Mouse (Mus musculus): ENCODE results near the gene Lamc1. TPM values are rescaled to one million over a fixed set of nuclear protein-coding genes. Genes with fewer than 3 reads are reported as not detected.
A peak's percentile ranks its signal among the peaks of the same experiment; 100 is the strongest.

Lamc1 gene
- polyA plus RNA-seq, 1 experiment from 2014 or later: 106 TPM

DNA sequence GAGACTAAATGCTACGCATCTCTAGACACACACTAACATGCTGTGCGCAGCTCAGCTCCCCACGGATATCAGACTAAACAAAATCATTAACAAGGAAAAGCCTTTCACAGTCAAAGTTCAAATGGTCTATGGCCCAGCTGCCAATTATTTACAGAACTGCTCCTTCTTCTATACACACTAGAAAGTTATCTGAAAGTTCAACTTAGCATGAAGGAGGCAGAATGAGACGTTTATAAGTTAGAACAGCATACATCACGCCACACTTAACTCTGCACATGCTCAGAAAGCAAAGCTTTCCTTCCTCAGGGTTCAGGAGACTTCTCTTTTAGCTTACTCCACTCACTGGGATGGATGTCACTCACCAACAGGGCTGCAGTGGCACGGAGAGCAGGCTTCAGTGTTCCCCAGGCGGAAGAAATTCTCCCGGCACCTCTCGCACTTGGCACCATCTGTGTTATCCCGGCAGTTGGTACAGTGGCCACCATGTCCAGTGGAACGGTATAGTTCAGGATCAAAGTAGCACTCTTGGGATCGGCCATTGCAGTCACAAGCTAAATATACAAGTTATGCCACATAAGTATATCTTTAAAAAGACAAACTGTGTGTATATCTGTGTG lies 80.9 kb downstream of the Lamc1 start:
- peaks cover 30% of the 10 kb centered on the region; the same call in 1 of the 2 replicates for H3K36me3 ChIP-seq (ENCODE audit: insufficient read depth, low read length)
- ATAC-seq (peak; percentile 78), DNase-seq (ENCODE audit: low spot score) (peak; percentile 73)
- no peaks in the 10 kb centered on the region for H3K27me3 ChIP-seq (replicated peaks; ENCODE audit: insufficient read depth, low read length)
- no peaks in the 10 kb centered on the region for H3K4me1 ChIP-seq (ENCODE audit: insufficient read depth, low read depth, low read length)
- TF ChIP-seq CTCF (IDR thresholded peaks at IDR 0.05) (no peak), EP300 (IDR thresholded peaks at IDR 0.05) (0 out of 2 replicates have a peak, but pooled peaks have one; percentile 7)
- no peaks in the 10 kb centered on the region for H3K9me3 ChIP-seq (ENCODE audit: low read length)
- H3K4me3 ChIP-seq (ENCODE audit: low read depth, low read length): no peak overlapping the region
- H3K9ac ChIP-seq (replicated peaks; ENCODE audit: low read depth): no peak overlapping the region
- WGBS: 62% methylated on average over 12 of the region's 12 CpGs
- peak overlapping the region; percentile 32; the same call in 1 of the 2 replicates for H3K27ac ChIP-seq (ENCODE audit: low read length)
- H3K4me2 ChIP-seq (replicated peaks; ENCODE audit: low read depth, low read length): no peak overlapping the region

DNA sequence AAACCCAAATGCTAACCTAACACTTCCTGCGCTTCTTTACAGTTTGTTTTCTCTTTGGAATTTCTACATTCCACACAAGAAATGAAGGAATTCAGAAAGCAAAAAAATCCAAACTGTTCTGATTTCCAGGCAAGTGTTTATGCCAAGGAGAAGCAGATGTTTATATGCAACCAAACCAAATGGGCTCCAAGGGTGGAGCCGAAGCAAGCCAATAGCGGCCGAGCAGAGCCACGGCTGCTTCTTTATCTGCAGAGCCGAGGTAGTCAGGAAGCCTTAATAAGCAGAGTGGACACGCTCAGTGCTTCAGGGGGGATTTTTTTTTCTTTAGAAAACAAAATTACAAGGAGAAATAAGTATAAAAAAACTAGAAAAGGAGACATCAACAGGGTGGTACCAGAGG lies 91.2 kb downstream of the Lamc1 start:
- peak; percentile 35 for DNase-seq (ENCODE audit: low spot score)
- H3K27ac ChIP-seq (ENCODE audit: low read length): no peak overlapping the region
- TF ChIP-seq EP300 (IDR thresholded peaks at IDR 0.05) (no peak), CTCF (IDR thresholded peaks at IDR 0.05) (no peak)
- WGBS: 46% methylated on average over 7 of the region's 7 CpGs
- H3K4me1 ChIP-seq (ENCODE audit: insufficient read depth, low read depth, low read length): no peaks in the 10 kb centered on the region
- no peak overlapping the region for H3K4me3 ChIP-seq (ENCODE audit: low read depth, low read length)
- H3K4me2 ChIP-seq (replicated peaks; ENCODE audit: low read depth, low read length): no peak overlapping the region
- no peaks in the 10 kb centered on the region for H3K9me3 ChIP-seq (ENCODE audit: low read length)
- no peaks in the 10 kb centered on the region for H3K27me3 ChIP-seq (replicated peaks; ENCODE audit: insufficient read depth, low read length)
- H3K36me3 ChIP-seq (ENCODE audit: insufficient read depth, low read length): peaks cover 58% of the 10 kb centered on the region
- H3K9ac ChIP-seq (replicated peaks; ENCODE audit: low read depth): no peak overlapping the region
- ATAC-seq: peak; percentile 35; the same call in 1 of the 2 replicates

DNA sequence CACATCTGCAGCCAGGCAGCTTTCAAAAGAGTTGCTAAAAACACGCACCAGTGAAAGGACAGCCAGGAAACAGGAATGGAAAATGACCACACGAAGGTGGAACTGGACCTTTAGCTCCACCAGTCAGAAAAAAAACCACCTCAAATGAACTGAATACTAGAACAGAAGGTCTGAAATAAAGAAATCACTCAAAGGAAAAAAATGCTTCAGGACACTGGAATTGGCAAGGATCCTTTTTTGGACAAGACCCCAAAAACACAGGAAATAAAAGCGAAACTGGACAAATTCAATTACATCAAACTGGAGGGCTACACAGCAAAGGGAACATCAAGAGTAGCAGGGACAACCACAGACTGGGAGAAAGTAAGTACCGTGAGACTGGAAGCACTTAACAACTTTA lies 97.0 kb downstream of the Lamc1 start:
- Histone ChIP-seq H3K27ac (ENCODE audit: low read length) (peak overlapping the region; percentile 21; the same call in 1 of the 2 replicates), H3K4me3 (ENCODE audit: low read depth, low read length) (no peak overlapping the region), H3K9ac (replicated peaks; ENCODE audit: low read depth) (no peak overlapping the region), H3K4me1 (ENCODE audit: insufficient read depth, low read depth, low read length) (no peaks in the 10 kb centered on the region), H3K9me3 (ENCODE audit: low read length) (no peaks in the 10 kb centered on the region), H3K36me3 (ENCODE audit: insufficient read depth, low read length) (peaks cover 33% of the 10 kb centered on the region), H3K4me2 (replicated peaks; ENCODE audit: low read depth, low read length) (no peak overlapping the region), H3K27me3 (replicated peaks; ENCODE audit: insufficient read depth, low read length) (no peaks in the 10 kb centered on the region)
- 54% methylated on average over 4 of the region's 4 CpGs for WGBS
- DNase-seq (ENCODE audit: low spot score): peak; percentile 73
- peak; percentile 30; the same call in 1 of the 2 replicates for ATAC-seq
- TF ChIP-seq EP300 (IDR thresholded peaks at IDR 0.05): no peak

DNA sequence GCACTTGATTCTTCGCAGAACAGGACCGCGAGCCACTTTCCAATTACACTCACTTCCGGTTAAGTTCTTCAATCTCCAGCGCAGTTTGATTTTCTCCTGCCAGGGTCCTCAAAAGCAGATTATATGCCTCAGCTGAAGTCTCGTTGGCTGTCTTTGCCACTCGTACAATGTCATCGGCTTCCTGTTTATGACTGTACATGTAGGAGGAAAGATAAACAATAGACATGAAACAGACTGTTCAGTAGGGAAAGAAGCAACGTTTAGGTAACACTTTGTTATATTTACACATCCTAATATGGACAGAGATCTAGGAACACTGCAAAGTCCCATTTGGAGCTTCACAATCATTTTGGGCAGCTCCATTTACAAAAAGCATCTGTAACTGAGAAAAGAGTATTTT lies 100.9 kb downstream of the Lamc1 start:
- WGBS: 46% methylated on average over 9 of the region's 9 CpGs
- Histone ChIP-seq H3K9ac (replicated peaks; ENCODE audit: low read depth) (no peak overlapping the region), H3K4me3 (ENCODE audit: low read depth, low read length) (no peak overlapping the region), H3K9me3 (ENCODE audit: low read length) (no peaks in the 10 kb centered on the region), H3K27ac (ENCODE audit: low read length) (peak overlapping the region; percentile 35; the same call in 1 of the 2 replicates), H3K36me3 (ENCODE audit: insufficient read depth, low read length) (peaks cover 43% of the 10 kb centered on the region), H3K4me1 (ENCODE audit: insufficient read depth, low read depth, low read length) (no peaks in the 10 kb centered on the region), H3K4me2 (replicated peaks; ENCODE audit: low read depth, low read length) (no peak overlapping the region), H3K27me3 (replicated peaks; ENCODE audit: insufficient read depth, low read length) (no peaks in the 10 kb centered on the region)
- TF ChIP-seq CTCF (IDR thresholded peaks at IDR 0.05) (no peak), EP300 (IDR thresholded peaks at IDR 0.05) (peak; percentile 90)
- DNase-seq (ENCODE audit: low spot score): peak; percentile 63
- peak; percentile 66 for ATAC-seq

DNA sequence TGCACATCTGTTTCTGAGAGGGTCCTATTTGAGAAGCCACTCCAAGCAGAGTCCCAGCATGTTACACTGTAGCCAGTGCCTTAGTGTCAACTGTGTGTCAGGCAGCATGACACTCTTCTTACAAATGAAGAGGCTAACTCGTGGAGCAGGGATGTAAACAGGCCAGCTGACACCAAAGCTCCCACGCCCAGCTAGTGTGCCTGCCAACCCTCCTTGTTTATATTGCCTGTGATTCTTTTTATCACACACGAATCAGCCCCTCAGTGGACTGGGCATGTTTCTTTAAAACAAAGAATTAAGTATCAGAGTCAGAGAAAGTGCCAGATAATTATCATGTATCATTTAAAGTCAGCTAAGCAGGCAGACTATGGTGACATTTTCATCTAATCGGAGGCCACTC lies 104.7 kb downstream of the Lamc1 start:
- Histone ChIP-seq H3K4me1 (ENCODE audit: insufficient read depth, low read depth, low read length) (no peaks in the 10 kb centered on the region), H3K4me3 (ENCODE audit: low read depth, low read length) (no peak overlapping the region), H3K27me3 (replicated peaks; ENCODE audit: insufficient read depth, low read length) (no peaks in the 10 kb centered on the region), H3K27ac (ENCODE audit: low read length) (0 out of 2 replicates have a peak overlapping the region, but pooled peaks have one; percentile 26), H3K9ac (replicated peaks; ENCODE audit: low read depth) (no peak overlapping the region), H3K9me3 (ENCODE audit: low read length) (no peaks in the 10 kb centered on the region), H3K36me3 (ENCODE audit: insufficient read depth, low read length) (peaks cover 36% of the 10 kb centered on the region; the same call in 1 of the 2 replicates), H3K4me2 (replicated peaks; ENCODE audit: low read depth, low read length) (no peak overlapping the region)
- 39% methylated on average over 4 of the region's 4 CpGs for WGBS
- peak; percentile 47 for DNase-seq (ENCODE audit: low spot score)
- no peak for TF ChIP-seq CTCF (IDR thresholded peaks at IDR 0.05)
- TF ChIP-seq EP300 (IDR thresholded peaks at IDR 0.05): peak; percentile 64
- peak; percentile 16; the same call in 1 of the 2 replicates for ATAC-seq

DNA sequence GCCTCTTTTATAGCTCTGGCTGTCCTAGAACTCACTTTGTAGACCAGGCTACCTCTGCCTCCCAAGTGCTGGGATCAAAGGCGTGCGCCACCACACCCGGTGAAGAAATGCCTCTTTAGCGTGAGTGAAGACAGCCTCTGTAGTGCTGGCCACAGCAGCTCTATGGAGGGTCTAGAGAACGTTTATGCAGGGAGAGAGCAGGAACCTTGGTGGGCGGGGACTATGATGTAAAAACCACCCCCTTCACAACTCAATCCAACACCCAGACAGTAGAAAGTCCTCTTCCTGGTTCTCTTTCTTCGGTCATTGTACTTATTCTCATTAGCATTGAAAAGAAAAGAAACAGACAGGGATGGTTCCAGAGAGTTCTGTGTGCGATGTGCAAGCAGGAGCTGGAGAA lies 105.5 kb downstream of the Lamc1 start:
- Histone ChIP-seq H3K36me3 (ENCODE audit: insufficient read depth, low read length) (peaks cover 39% of the 10 kb centered on the region; the same call in 1 of the 2 replicates), H3K27me3 (replicated peaks; ENCODE audit: insufficient read depth, low read length) (no peaks in the 10 kb centered on the region), H3K9me3 (ENCODE audit: low read length) (no peaks in the 10 kb centered on the region), H3K9ac (replicated peaks; ENCODE audit: low read depth) (no peak overlapping the region), H3K4me2 (replicated peaks; ENCODE audit: low read depth, low read length) (no peak overlapping the region), H3K4me1 (ENCODE audit: insufficient read depth, low read depth, low read length) (no peaks in the 10 kb centered on the region), H3K4me3 (ENCODE audit: low read depth, low read length) (no peak overlapping the region), H3K27ac (ENCODE audit: low read length) (no peak overlapping the region)
- 78% methylated on average over 8 of the region's 8 CpGs for WGBS
- no peak for DNase-seq (ENCODE audit: low spot score)
- TF ChIP-seq EP300 (IDR thresholded peaks at IDR 0.05) (no peak), CTCF (IDR thresholded peaks at IDR 0.05) (no peak)
- ATAC-seq: no peak
